Mouse (Mus musculus): ENCODE data around the gene Akr1b8.
A peak's percentile ranks its signal among the peaks of the same experiment; 100 is the strongest.
"Not testable (repeated sequence)": the region's sequence is repeated elsewhere in the genome, so short reads cannot be mapped to it uniquely, and the experiment has no call there.

Gene Akr1b8

DNA sequence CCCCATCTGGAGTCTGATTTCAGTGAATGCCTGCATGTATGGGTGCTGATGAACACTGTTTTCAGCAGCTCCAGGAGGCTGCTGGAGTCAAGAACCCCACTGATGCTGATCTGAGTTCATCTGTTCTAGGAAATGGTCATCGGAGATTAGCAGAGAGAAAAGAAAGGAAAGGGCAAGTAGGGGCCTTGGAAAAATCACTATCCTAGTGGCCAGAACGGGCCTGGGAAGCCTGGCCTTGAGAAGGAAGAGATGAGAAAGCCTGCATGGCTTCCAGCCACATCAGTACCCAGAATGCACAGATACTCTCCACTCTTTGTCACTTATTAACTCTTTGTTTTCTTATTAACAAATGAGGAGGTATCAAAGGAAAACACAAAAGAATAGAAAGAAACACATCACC is 46.8 kb downstream of the Akr1b8 start:
- DNase-seq (ENCODE audit: low spot score), result no peak

DNA sequence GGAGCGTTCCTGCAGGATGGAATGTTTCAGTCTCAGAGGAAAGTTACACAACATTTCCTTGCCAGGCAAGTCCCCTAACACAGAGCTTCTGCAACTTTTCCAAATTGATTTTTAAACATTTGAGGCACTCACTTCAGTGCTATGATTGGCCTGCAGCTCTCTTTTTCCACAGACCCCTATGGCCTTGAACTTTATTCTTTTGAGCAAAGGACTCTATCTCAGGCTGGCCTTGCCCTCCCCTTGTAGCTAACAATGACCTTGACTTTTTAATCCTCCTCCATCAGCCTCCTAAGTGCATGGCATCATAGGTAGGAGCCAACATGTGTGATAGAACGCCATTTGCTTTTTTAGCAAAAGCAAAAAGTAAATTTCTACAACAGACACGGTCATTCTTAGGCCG is 52.8 kb downstream of the Akr1b8 start:
- no peak for DNase-seq (ENCODE audit: low spot score)

GRCm38 (mm10) chr6:34407403-34407802 is 53.5 kb downstream of the Akr1b8 start:
- no peak for DNase-seq (ENCODE audit: low spot score)

DNA sequence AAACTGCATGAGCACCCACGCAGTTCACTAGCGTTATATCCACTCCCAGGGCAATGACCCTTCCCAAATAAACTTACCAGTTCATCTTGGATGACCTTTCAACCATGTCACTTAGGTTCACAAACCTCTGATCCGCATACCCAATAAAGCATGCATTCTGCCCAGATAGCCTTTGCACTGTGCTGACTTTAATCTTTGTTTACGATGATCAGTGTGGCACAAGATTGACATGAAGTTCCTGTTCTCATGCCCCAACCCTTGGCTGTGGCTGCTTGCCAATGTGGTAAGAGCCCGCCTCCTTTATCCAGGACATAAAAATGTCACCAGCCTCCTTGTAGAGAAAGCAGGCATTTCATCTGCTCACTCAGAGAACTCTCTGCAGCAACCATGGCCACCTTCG is 58.1 kb downstream of the Akr1b8 start, which contains the start of gene Akr1b7:
Akr1b7 (plus strand) TSS at position 312 of the 400 bp plus-strand sequence.
- no peak for DNase-seq (ENCODE audit: low spot score)

DNA sequence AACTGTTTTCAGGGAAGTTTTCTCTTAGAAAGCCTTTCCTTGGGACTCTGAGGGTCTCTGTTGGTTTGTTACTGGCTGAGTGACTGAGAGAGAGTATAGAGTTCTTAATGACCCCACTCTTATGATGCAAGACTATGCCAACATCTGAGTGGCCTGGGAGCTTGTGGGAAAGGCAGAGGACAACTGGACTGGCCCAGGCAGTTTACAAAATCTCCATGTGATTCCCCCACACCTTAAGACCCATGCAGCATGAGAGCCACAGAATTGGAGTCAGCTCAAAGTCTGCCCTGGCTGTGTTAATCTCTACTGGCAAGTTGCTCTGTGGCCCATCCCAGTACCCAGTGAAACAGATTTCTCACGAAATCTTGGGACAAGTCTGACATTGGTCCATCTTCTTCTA is 58.8 kb downstream of the Akr1b8 start:
- no peak for DNase-seq (ENCODE audit: low spot score)

GRCm38 (mm10) chr6:34413386-34413785 is 59.5 kb downstream of the Akr1b8 start:
- not testable (repeated sequence) for DNase-seq (ENCODE audit: low spot score)

DNA sequence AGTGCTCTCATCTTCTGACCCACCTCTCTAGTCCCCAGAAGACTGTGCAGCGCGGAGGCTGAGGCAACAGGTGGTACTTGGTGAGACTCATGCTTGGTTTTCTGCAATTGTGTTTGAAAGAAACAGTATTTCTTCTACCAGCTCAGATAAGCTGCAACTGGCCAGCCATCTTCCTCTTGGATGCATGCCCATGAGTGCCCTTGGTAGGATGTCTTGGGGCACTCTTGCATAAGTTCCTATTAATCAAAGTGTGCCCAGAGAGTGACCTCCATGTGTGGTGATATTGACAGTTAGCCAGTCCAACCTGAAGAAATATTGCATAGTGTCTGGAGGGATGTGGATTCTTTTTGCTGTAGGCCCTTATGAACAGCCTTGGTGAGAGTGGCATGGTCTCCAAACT is 62.6 kb downstream of the Akr1b8 start:
- peak; percentile 11 for DNase-seq (ENCODE audit: low spot score)
